Mouse (Mus musculus) large intestine, adult 2 months (tissue): Measurements from ENCODE around the gene 4930564D02Rik. TPM values are rescaled to one million over a fixed set of nuclear protein-coding genes. Genes with fewer than 3 reads are reported as not detected.

Experiments
- DNase-seq: peaks from one replicate; pipeline ENCODE4 v3.0.0-alpha.2; 2012; ENCODE audit warnings: low read depth, low spot score
- WGBS: fragments of 180-500 bp; shearing (Covaris S2); methylation state at CpG from one replicate; pipeline ENCODE4 v1.1.7; 2018; 5-methylcytosine and 5-hydroxymethylcytosine counted together
- polyA plus RNA-seq: library from polyadenylated mRNA; depleted of rRNA; stranded (reverse); fragments of >200 nt; gene quantifications from 2 replicates; pipeline ENCODE4 v1.2.3, GENCODE M21; 2012; rRNA removed

The 4930564D02Rik gene
- not detected in 2 replicates for polyA plus RNA-seq

- DNase-seq, result no peak
- 32% methylated on average over 10 of the region's 10 CpGs for WGBS
Observed at GRCm38 (mm10) chr3:105066544-105066943, at the start of gene 4930564D02Rik. 4930564D02Rik (plus strand) TSS chr3:105066844.

- no peak for DNase-seq
Observed at GRCm38 (mm10) chr3:105017314-105017713, 49.3 kb upstream of the 4930564D02Rik start.

GRCm38 (mm10) chr3:105018085-105018782 lies 48.4 kb upstream of the 4930564D02Rik start:
- WGBS, result 39% methylated on average over 10 of the region's 10 CpGs
- no peak for DNase-seq

More at GRCm38 (mm10) chr3:105017314-105017713, 49.3 kb upstream of the 4930564D02Rik start:
- 80% methylated on average over 8 of the region's 8 CpGs for WGBS

- 46% methylated on average over 6 of the region's 6 CpGs for WGBS
- DNase-seq, result no peak
Observed at GRCm38 (mm10) chr3:105018783-105019105, 47.9 kb upstream of the 4930564D02Rik start.

GRCm38 (mm10) chr3:105019826-105020692 lies 46.6 kb upstream of the 4930564D02Rik start:
- 23% methylated on average over 12 of the region's 12 CpGs for WGBS
- no peak for DNase-seq

GRCm38 (mm10) chr3:105023371-105024005 lies 43.2 kb upstream of the 4930564D02Rik start:
- WGBS, result 75% methylated on average over 10 of the region's 10 CpGs
- no peak for DNase-seq

GRCm38 (mm10) chr3:105036281-105036847 lies 30.3 kb upstream of the 4930564D02Rik start:
- WGBS, result 77% methylated on average over 10 of the region's 10 CpGs
- DNase-seq, result no peak

GRCm38 (mm10) chr3:105037240-105037770 lies 29.3 kb upstream of the 4930564D02Rik start:
- no peak for DNase-seq
- whole genome bisulfite sequencing, result 71% methylated on average over 6 of the region's 6 CpGs

- 72% methylated on average over 8 of the region's 8 CpGs for WGBS
- no peak for DNase-seq
Observed at GRCm38 (mm10) chr3:105040002-105040401, 26.6 kb upstream of the 4930564D02Rik start.

- no peak for DNase-seq
- 35% methylated on average over 9 of the region's 9 CpGs for WGBS
Observed at GRCm38 (mm10) chr3:105040983-105041625, 25.5 kb upstream of the 4930564D02Rik start.

- no peak for DNase-seq
- 83% methylated on average over 5 of the region's 5 CpGs for WGBS
Observed at GRCm38 (mm10) chr3:105043746-105044145, 22.9 kb upstream of the 4930564D02Rik start.

GRCm38 (mm10) chr3:105046870-105047269 lies 19.8 kb upstream of the 4930564D02Rik start:
- DNase-seq, result no peak
- WGBS, result 62% methylated on average over 5 of the region's 5 CpGs

- 24% methylated on average over 8 of the region's 8 CpGs for WGBS
- DNase-seq, result no peak
Observed at GRCm38 (mm10) chr3:105047616-105048015, 19.0 kb upstream of the 4930564D02Rik start.

GRCm38 (mm10) chr3:105049848-105050247 lies 16.8 kb upstream of the 4930564D02Rik start:
- DNase-seq, result no peak
- WGBS, result 27% methylated on average over 6 of the region's 6 CpGs

GRCm38 (mm10) chr3:105051103-105051502 lies 15.5 kb upstream of the 4930564D02Rik start:
- no peak for DNase-seq
- 14% methylated on average over 2 of the region's 2 CpGs for WGBS

- WGBS, result 1% methylated on average over 37 of the region's 37 CpGs
Observed at GRCm38 (mm10) chr3:105052171-105052936, 14.3 kb upstream of the 4930564D02Rik start.

GRCm38 (mm10) chr3:105052937-105053697 lies 13.5 kb upstream of the 4930564D02Rik start, which contains the start of gene Cttnbp2nl:
Cttnbp2nl (minus strand) TSS chr3:105053146.
- peak; percentile 97 for DNase-seq
- 2% methylated on average over 31 of the region's 31 CpGs for WGBS

More at GRCm38 (mm10) chr3:105052171-105052936, 14.3 kb upstream of the 4930564D02Rik start:
- no peak for DNase-seq

- no peak for DNase-seq
- 41% methylated on average over 4 of the region's 4 CpGs for WGBS
Observed at GRCm38 (mm10) chr3:105053698-105054001, 13.0 kb upstream of the 4930564D02Rik start.
